Mouse (Mus musculus) embryonic fibroblast, embryonic 13.5 days (primary cell): ENCODE data around the gene Gpr183. TPM values are rescaled to one million over a fixed set of nuclear protein-coding genes. Genes with fewer than 3 reads are reported as not detected.

Experiments used
- H3K27ac ChIP-seq: 2 replicates; pipeline ENCODE4 v1.5.1; 2012; ENCODE audit warnings: low read length, control low read depth, inconsistent platforms; ENCODE audit not compliant: insufficient read depth
- H3K4me1 ChIP-seq: 2 replicates; pipeline ENCODE4 v1.6.1; 2011; ENCODE audit warnings: low read length; ENCODE audit not compliant: control insufficient read depth, insufficient read depth
- H3K4me3 ChIP-seq: 2 replicates; pipeline ENCODE4 v1.5.1; 2011; ENCODE audit warnings: mild to moderate bottlenecking, control low read depth, low read length; ENCODE audit not compliant: insufficient read depth
- CTCF ChIP-seq: IDR thresholded peaks from 2 replicates; pipeline ENCODE4 v1.5.1; 2011; ENCODE audit warnings: mild to moderate bottlenecking, control low read depth, low read length, moderate library complexity, borderline replicate concordance; ENCODE audit not compliant: insufficient read depth
- POLR2A ChIP-seq: IDR thresholded peaks from 2 replicates; pipeline ENCODE4 v1.6.1; 2011; ENCODE audit warnings: low read depth, mild to moderate bottlenecking, control low read depth, low read length, moderate library complexity
- polyA plus RNA-seq: library from polyadenylated mRNA; stranded (reverse); fragments of >200 nt; gene quantifications from 2 replicates; pipeline ENCODE4 v1.2.4, GENCODE M21; 2011; ENCODE audit warnings: low read depth; ENCODE audit not compliant: missing spikeins, insufficient read length

Gpr183 gene
- polyA plus RNA-seq, 1 experiment = 1.6 TPM

DNA sequence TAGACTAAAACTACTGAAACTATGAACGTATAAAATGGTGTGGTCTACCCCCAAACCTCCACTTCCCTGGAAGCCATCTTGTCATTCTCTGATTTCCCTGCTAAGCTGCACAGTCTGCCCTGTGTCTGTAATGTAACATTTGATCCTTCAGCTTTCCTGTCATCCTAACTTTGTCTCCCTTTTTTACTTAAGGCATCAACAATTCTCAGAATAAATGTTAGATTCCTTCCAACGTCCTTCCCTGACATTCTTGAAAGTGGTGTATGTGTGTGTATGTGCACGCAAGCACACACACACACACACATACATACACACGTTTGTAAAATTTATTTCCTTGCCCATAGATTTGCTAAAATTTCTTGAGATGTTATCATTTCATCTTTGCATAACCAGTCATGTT is 5.0 kb downstream of the Gpr183 start:
- TF ChIP-seq POLR2A (no peak), CTCF (no peak)
- Histone ChIP-seq H3K4me3 (no peak overlapping the region), H3K27ac (no peak overlapping the region), H3K4me1 (peaks cover 2% of the 10 kb centered on the region; the same call in 1 of the 2 replicates)

DNA sequence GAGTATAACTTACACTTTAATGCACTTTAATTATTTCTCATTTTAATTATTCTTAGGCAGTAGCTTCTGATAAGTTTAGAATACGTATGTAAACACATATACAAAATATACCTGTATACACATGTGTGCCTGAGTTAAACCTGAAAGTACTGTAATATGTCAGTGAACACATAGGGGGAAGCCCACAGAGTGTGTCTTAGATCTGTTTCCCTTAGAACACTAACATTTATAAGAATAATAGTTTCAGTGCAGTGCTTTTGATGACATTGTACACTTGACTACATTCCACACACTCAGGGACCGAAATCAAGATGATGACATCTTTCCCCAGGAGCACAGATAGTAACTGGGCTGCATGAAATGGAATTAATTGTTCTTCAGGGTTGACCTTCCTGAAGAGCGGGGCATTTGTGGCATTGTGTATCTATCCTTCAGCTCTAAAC is 5.4 kb downstream of the Gpr183 start:
- no peak for TF ChIP-seq POLR2A
- no peak for TF ChIP-seq CTCF

DNA sequence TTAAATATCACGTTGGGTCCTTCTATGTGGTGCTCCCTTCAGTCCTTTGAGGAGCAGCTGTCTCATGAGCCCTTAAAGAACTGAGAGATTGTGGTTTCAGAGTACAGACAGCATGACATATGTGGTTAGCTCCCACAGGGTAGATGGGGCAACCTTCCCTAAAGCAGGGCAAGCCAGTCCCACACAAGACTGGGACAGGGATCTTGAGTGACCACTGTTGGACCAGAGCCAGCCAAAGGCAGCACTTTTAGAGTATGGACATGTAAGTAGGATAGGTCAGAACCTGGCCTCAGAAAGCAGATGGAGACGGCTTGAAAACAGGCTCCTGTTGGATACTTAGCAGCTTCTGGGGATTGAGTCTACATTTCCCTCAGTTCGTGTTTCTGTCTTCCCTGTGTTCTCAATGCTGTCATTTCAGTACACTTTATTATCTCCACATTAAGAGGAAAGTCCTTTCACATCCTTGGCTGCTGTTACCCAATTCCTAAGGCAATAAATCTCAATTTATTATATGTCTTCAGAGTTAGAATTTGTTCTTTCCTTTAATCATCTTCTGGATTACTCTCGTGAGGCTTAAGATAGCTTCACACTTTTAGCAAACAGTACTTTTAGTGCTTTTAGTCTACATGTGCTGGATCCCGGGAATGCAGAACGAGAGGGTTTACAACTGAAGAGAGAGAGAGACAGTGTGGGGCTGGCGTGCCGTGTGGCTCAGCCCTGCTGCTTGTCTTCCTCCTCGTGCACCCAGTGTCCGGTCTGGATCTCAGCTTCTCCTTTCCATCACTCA is 6.1 kb downstream of the Gpr183 start:
- H3K4me1 ChIP-seq = peaks cover 2% of the 10 kb centered on the region; the same call in 1 of the 2 replicates
- no peak for TF ChIP-seq CTCF
- TF ChIP-seq POLR2A = no peak
- H3K4me3 ChIP-seq = no peak overlapping the region
- no peak overlapping the region for H3K27ac ChIP-seq

More for the DNA sequence above, 5.4 kb downstream of the Gpr183 start:
- H3K27ac ChIP-seq = no peak overlapping the region
- H3K4me1 ChIP-seq = peaks cover 2% of the 10 kb centered on the region; the same call in 1 of the 2 replicates
- no peak overlapping the region for H3K4me3 ChIP-seq

DNA sequence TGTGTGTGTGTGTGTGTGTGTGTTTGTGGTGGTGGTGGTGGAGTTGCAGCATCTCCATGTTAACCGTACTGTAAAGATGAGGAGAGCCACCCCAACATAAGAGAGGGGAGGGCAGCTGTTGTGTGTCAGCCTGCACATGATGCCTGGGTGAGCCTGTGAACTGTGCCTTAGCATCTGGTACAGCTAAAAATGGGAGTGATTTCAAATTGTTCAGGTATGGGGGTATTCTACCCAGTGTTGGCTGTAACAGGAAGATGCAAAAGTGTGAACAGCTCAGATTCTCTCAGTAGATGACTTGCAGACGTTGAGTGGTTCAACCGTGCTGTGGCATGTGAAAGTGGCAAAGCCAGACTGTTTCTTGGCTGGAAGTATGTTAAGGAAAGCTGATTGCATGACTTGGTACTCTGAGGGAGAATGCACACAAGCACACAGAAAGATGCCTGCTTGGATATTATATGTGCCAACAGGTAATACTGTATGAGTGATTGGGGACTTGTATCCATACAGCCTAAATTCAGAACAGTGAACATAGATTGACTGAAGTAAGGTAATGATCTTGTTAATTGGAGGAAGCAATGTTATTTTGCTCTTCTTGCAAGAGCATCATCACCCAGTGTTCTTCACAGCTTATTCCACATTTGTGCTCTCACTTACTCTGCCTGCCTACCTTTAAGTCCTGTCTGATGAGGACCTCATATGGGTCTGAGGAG is 6.8 kb downstream of the Gpr183 start:
- TF ChIP-seq CTCF = no peak
- no peak for TF ChIP-seq POLR2A
- no peak overlapping the region for H3K27ac ChIP-seq
- no peak overlapping the region for H3K4me3 ChIP-seq
- no peaks in the 10 kb centered on the region for H3K4me1 ChIP-seq

DNA sequence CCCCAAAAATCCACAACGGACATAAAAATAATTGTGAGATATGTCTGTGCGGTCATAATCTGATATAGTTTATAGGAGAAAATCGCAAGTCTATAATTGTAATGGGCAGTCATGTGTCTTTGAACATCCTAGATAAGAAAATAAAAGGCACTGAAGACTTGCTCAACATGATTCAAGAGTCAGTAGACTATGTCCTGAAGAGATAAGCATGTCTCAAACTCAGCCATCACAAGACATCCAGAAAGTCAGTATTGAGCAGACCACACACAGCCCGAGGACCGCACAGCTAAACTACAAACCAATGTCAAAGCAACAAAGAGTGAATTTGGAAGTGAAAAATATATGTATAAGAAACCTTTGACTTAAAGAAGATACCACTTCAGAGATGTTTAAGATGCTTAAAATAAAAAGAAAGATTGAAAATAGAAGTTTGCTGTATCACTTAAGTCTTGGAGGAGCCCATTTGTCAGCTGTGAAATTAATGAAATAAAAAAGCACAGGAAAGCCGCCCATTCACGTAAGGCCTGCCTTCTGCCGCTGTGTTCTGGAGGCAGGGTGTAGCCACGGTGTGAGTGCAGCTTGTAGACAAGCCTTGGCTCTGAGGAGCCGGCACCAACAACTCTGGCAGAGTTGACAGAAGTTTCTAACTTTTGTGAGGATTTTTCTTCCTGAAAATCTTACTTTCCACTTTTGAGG is 7.7 kb downstream of the Gpr183 start:
- Histone ChIP-seq H3K27ac (no peak overlapping the region), H3K4me1 (no peaks in the 10 kb centered on the region), H3K4me3 (no peak overlapping the region)
- no peak for TF ChIP-seq CTCF
- TF ChIP-seq POLR2A = no peak

DNA sequence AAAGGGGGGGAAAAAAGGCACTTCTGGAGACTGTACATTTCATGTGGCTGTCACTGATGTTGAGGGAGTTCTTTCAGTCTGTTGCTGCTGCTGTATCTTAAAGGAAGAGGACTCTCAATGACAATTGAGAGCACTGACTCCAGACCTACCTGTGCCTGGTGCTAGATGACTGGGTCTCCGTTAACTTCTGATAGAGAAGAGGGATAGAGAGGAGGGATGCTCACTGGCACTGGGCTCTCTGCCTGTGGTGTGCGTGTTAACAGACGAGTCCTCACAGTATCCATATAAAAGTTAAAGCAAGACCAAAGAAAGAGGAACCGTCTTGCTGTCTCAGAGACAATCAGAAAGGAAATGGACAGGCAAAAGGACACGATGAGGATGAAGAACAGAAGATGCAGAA is 8.7 kb downstream of the Gpr183 start:
- TF ChIP-seq POLR2A (no peak), CTCF (no peak)
- no peak overlapping the region for H3K4me3 ChIP-seq

DNA sequence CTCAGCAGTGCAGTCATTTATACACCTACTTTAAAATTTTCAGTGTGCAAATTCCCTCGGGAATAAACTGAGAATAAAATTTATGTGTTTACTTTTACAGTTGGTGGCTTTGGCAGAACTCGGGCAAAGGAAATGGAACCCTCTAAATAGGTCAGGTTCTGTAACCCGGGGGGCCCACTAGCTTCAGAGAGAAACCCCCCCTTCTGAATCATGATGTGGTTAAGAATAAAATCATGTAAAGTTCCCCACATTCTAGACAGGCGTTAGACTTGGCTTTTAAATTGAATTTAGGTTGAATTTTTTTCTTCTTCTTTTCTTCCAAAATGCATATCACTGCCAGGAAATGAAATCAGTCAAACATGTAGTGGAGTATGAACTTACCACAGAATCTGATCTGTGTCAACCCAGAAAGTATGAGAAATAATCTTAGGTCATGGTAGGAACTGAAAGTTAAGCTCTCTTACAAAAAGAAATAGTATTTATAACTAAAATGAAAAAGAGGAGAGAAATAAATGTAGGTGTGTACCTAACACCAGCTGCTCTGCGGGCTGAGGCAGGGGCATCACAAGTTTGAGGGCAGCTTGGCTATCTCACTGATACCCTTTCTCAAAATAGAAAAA is 9.7 kb downstream of the Gpr183 start:
- H3K4me1 ChIP-seq = no peaks in the 10 kb centered on the region
- no peak overlapping the region for H3K4me3 ChIP-seq
- no peak for TF ChIP-seq CTCF
- no peak for TF ChIP-seq POLR2A
- H3K27ac ChIP-seq = peak overlapping the region; percentile 78

More for the DNA sequence above, 8.7 kb downstream of the Gpr183 start:
- H3K27ac ChIP-seq = no peak overlapping the region; the same call in 1 of the 2 replicates
- no peaks in the 10 kb centered on the region for H3K4me1 ChIP-seq

DNA sequence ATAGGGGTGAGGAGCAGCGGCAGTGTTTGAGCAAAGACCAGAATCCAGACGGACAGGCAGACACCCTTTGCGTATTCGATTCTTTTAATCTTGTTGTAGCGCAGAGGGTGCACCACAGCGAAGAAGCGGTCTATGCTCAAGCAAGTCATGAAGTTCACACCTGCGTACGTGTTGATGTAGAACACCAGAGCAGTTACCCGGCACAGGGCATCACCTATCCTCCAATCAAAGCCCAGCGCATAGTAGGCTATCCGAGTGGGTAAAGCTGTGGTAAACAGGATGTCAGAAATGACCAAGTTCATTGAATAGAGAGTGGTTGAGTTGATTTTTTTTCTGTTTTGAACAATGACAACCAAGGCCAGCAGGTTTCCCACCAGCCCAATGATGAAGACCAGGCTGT is 10.4 kb downstream of the Gpr183 start:
- H3K4me3 ChIP-seq = no peak overlapping the region

DNA sequence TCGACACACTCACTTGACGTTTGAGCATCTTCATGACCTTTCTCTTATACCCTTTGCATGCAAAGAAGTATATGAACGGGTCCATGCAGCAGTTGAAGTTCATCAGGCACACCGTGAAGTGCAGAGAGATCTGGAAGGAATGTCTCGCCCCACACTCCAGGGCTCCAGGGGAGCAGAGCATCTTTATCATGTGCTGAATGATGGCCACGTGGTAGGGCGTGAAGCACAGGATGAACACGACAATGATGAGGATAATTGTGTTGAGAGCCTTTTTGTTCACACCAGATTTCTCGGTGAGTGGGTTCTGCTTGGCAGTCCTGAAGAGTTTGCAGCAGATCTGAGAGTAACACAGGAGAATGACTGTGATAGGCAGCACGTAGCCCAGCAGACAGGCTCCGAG is 10.9 kb downstream of the Gpr183 start:
- no peaks in the 10 kb centered on the region for H3K4me1 ChIP-seq
- TF ChIP-seq CTCF = no peak
- TF ChIP-seq POLR2A = no peak
- H3K4me3 ChIP-seq = no peak overlapping the region
- no peak overlapping the region for H3K27ac ChIP-seq

More for the DNA sequence above, 10.4 kb downstream of the Gpr183 start:
- no peak for TF ChIP-seq POLR2A
- TF ChIP-seq CTCF = no peak
- no peaks in the 10 kb centered on the region for H3K4me1 ChIP-seq
- no peak overlapping the region for H3K27ac ChIP-seq
